Mouse (Mus musculus): ENCODE results near the gene Sh3yl1. TPM values are rescaled to one million over a fixed set of nuclear protein-coding genes. Genes with fewer than 3 reads are reported as not detected.

The Sh3yl1 gene
- polyA plus RNA-seq, 1 experiment from 2014 or later = 49.9 TPM

- WGBS = 86% methylated on average over 2 of the region's 2 CpGs
- no peak for DNase-seq (ENCODE audit: low spot score)
- H3K27ac ChIP-seq = no peak overlapping the region
- ATAC-seq (ENCODE audit: low FRiP score) = no peak
- H3K4me2 ChIP-seq (replicated peaks) = no peak overlapping the region
- H3K27me3 ChIP-seq (ENCODE audit: control insufficient read depth, insufficient read depth, low read length) = no peaks in the 10 kb centered on the region
- H3K4me3 ChIP-seq (replicated peaks; ENCODE audit: low read length) = no peak overlapping the region
- H3K9me3 ChIP-seq (ENCODE audit: control insufficient read depth, low read length) = no peaks in the 10 kb centered on the region
- H3K36me3 ChIP-seq (replicated peaks; ENCODE audit: control insufficient read depth, insufficient read depth) = peaks cover under 1% of the 10 kb centered on the region; the same call in 1 of the 2 replicates
- H3K4me1 ChIP-seq (replicated peaks; ENCODE audit: control insufficient read depth, insufficient read depth, low read length) = no peaks in the 10 kb centered on the region
- H3K9ac ChIP-seq = no peak overlapping the region
Observed at GRCm38 (mm10) chr12:30933299-30933698, 21.8 kb downstream of the Sh3yl1 start.

- no peaks in the 10 kb centered on the region for H3K27me3 ChIP-seq (ENCODE audit: control insufficient read depth, insufficient read depth, low read length)
- ATAC-seq (ENCODE audit: low FRiP score) = no peak
- H3K9me3 ChIP-seq (ENCODE audit: control insufficient read depth, low read length) = no peaks in the 10 kb centered on the region
- no peak overlapping the region for H3K27ac ChIP-seq
- H3K36me3 ChIP-seq (replicated peaks; ENCODE audit: control insufficient read depth, insufficient read depth) = peaks cover 30% of the 10 kb centered on the region
- no peaks in the 10 kb centered on the region for H3K4me1 ChIP-seq (replicated peaks; ENCODE audit: control insufficient read depth, insufficient read depth, low read length)
- no peak overlapping the region for H3K4me2 ChIP-seq (replicated peaks)
- H3K4me3 ChIP-seq (replicated peaks; ENCODE audit: low read length) = no peak overlapping the region
- no peak overlapping the region for H3K9ac ChIP-seq
- no peak for DNase-seq (ENCODE audit: low spot score)
- WGBS = 80% methylated on average over 2 of the region's 2 CpGs
Observed at GRCm38 (mm10) chr12:30936899-30937298, 25.4 kb downstream of the Sh3yl1 start.

- whole genome bisulfite sequencing = 90% methylated on average over 14 of the region's 14 CpGs
- Histone ChIP-seq H3K36me3 (replicated peaks; ENCODE audit: control insufficient read depth, insufficient read depth) (peaks cover 62% of the 10 kb centered on the region), H3K4me2 (replicated peaks) (no peak overlapping the region), H3K27me3 (ENCODE audit: control insufficient read depth, insufficient read depth, low read length) (no peaks in the 10 kb centered on the region), H3K4me3 (replicated peaks; ENCODE audit: low read length) (no peak overlapping the region), H3K4me1 (replicated peaks; ENCODE audit: control insufficient read depth, insufficient read depth, low read length) (no peaks in the 10 kb centered on the region), H3K9ac (no peak overlapping the region), H3K9me3 (ENCODE audit: control insufficient read depth, low read length) (no peaks in the 10 kb centered on the region), H3K27ac (no peak overlapping the region)
- DNase-seq (ENCODE audit: low spot score) (no peak), ATAC-seq (ENCODE audit: low FRiP score) (no peak)
Observed at GRCm38 (mm10) chr12:30943057-30943986, 31.9 kb downstream of the Sh3yl1 start.

GRCm38 (mm10) chr12:30944197-30944596 is 32.7 kb downstream of the Sh3yl1 start:
- Histone ChIP-seq H3K4me2 (replicated peaks) (no peak overlapping the region), H3K36me3 (replicated peaks; ENCODE audit: control insufficient read depth, insufficient read depth) (peaks cover 54% of the 10 kb centered on the region), H3K27me3 (ENCODE audit: control insufficient read depth, insufficient read depth, low read length) (no peaks in the 10 kb centered on the region), H3K4me1 (replicated peaks; ENCODE audit: control insufficient read depth, insufficient read depth, low read length) (no peaks in the 10 kb centered on the region), H3K27ac (no peak overlapping the region), H3K9ac (no peak overlapping the region), H3K9me3 (ENCODE audit: control insufficient read depth, low read length) (no peaks in the 10 kb centered on the region), H3K4me3 (replicated peaks; ENCODE audit: low read length) (no peak overlapping the region)
- ATAC-seq (ENCODE audit: low FRiP score) (no peak), DNase-seq (ENCODE audit: low spot score) (no peak)
- 42% methylated on average over 3 of the region's 3 CpGs for WGBS

GRCm38 (mm10) chr12:30970700-30971099 is 59.2 kb downstream of the Sh3yl1 start:
- H3K4me2 ChIP-seq (replicated peaks) = no peak overlapping the region
- H3K27ac ChIP-seq = no peak overlapping the region
- no peak overlapping the region for H3K4me3 ChIP-seq (replicated peaks; ENCODE audit: low read length)
- ATAC-seq (ENCODE audit: low FRiP score) (no peak), DNase-seq (ENCODE audit: low spot score) (no peak)
- H3K27me3 ChIP-seq (ENCODE audit: control insufficient read depth, insufficient read depth, low read length) = no peaks in the 10 kb centered on the region
- 74% methylated on average over 2 of the region's 2 CpGs for WGBS
- no peaks in the 10 kb centered on the region for H3K9me3 ChIP-seq (ENCODE audit: control insufficient read depth, low read length)
- no peaks in the 10 kb centered on the region for H3K4me1 ChIP-seq (replicated peaks; ENCODE audit: control insufficient read depth, insufficient read depth, low read length)
- no peaks in the 10 kb centered on the region for H3K36me3 ChIP-seq (replicated peaks; ENCODE audit: control insufficient read depth, insufficient read depth)
- H3K9ac ChIP-seq = no peak overlapping the region

- Histone ChIP-seq H3K4me3 (replicated peaks; ENCODE audit: low read length) (no peak overlapping the region), H3K9ac (no peak overlapping the region), H3K4me2 (replicated peaks) (no peak overlapping the region), H3K27ac (no peak overlapping the region), H3K9me3 (ENCODE audit: control insufficient read depth, low read length) (no peaks in the 10 kb centered on the region), H3K4me1 (replicated peaks; ENCODE audit: control insufficient read depth, insufficient read depth, low read length) (no peaks in the 10 kb centered on the region), H3K27me3 (ENCODE audit: control insufficient read depth, insufficient read depth, low read length) (no peaks in the 10 kb centered on the region), H3K36me3 (replicated peaks; ENCODE audit: control insufficient read depth, insufficient read depth) (no peaks in the 10 kb centered on the region)
- 82% methylated on average over 4 of the region's 4 CpGs for WGBS
- no peak for DNase-seq (ENCODE audit: low spot score)
- ATAC-seq (ENCODE audit: low FRiP score) = no peak
Observed at GRCm38 (mm10) chr12:31003795-31004194, 92.3 kb downstream of the Sh3yl1 start.

GRCm38 (mm10) chr12:31005010-31005409 is 93.5 kb downstream of the Sh3yl1 start:
- H3K4me3 ChIP-seq (replicated peaks; ENCODE audit: low read length) = no peak overlapping the region
- no peaks in the 10 kb centered on the region for H3K4me1 ChIP-seq (replicated peaks; ENCODE audit: control insufficient read depth, insufficient read depth, low read length)
- no peaks in the 10 kb centered on the region for H3K9me3 ChIP-seq (ENCODE audit: control insufficient read depth, low read length)
- 19% methylated on average over 3 of the region's 3 CpGs for WGBS
- no peak overlapping the region for H3K4me2 ChIP-seq (replicated peaks)
- no peak overlapping the region for H3K27ac ChIP-seq
- ATAC-seq (ENCODE audit: low FRiP score) = no peak
- H3K9ac ChIP-seq = no peak overlapping the region
- no peaks in the 10 kb centered on the region for H3K27me3 ChIP-seq (ENCODE audit: control insufficient read depth, insufficient read depth, low read length)
- H3K36me3 ChIP-seq (replicated peaks; ENCODE audit: control insufficient read depth, insufficient read depth) = no peaks in the 10 kb centered on the region
- peak; percentile 81 for DNase-seq (ENCODE audit: low spot score)

- no peak overlapping the region for H3K9ac ChIP-seq
- DNase-seq (ENCODE audit: low spot score) (peak; percentile 39), ATAC-seq (ENCODE audit: low FRiP score) (no peak)
- H3K36me3 ChIP-seq (replicated peaks; ENCODE audit: control insufficient read depth, insufficient read depth) = no peaks in the 10 kb centered on the region
- H3K27me3 ChIP-seq (ENCODE audit: control insufficient read depth, insufficient read depth, low read length) = no peaks in the 10 kb centered on the region
- H3K4me3 ChIP-seq (replicated peaks; ENCODE audit: low read length) = no peak overlapping the region
- no peaks in the 10 kb centered on the region for H3K4me1 ChIP-seq (replicated peaks; ENCODE audit: control insufficient read depth, insufficient read depth, low read length)
- no peak overlapping the region for H3K4me2 ChIP-seq (replicated peaks)
- H3K9me3 ChIP-seq (ENCODE audit: control insufficient read depth, low read length) = no peaks in the 10 kb centered on the region
- WGBS = 32% methylated on average over 6 of the region's 6 CpGs
- H3K27ac ChIP-seq = no peak overlapping the region
Observed at GRCm38 (mm10) chr12:31008171-31008570, 96.7 kb downstream of the Sh3yl1 start.
